Mouse (Mus musculus): ENCODE measurements around the gene Vmn1r4. TPM values are rescaled to one million over a fixed set of nuclear protein-coding genes. Genes with fewer than 3 reads are reported as not detected.
A peak's percentile ranks its signal among the peaks of the same experiment; 100 is the strongest.

The Vmn1r4 gene
- polyA plus RNA-seq (2015; fragmentation: Nextera tagmentation; extraction: Ambion mirVana) = 0.07 and 0.14 TPM in 2 replicates

DNA sequence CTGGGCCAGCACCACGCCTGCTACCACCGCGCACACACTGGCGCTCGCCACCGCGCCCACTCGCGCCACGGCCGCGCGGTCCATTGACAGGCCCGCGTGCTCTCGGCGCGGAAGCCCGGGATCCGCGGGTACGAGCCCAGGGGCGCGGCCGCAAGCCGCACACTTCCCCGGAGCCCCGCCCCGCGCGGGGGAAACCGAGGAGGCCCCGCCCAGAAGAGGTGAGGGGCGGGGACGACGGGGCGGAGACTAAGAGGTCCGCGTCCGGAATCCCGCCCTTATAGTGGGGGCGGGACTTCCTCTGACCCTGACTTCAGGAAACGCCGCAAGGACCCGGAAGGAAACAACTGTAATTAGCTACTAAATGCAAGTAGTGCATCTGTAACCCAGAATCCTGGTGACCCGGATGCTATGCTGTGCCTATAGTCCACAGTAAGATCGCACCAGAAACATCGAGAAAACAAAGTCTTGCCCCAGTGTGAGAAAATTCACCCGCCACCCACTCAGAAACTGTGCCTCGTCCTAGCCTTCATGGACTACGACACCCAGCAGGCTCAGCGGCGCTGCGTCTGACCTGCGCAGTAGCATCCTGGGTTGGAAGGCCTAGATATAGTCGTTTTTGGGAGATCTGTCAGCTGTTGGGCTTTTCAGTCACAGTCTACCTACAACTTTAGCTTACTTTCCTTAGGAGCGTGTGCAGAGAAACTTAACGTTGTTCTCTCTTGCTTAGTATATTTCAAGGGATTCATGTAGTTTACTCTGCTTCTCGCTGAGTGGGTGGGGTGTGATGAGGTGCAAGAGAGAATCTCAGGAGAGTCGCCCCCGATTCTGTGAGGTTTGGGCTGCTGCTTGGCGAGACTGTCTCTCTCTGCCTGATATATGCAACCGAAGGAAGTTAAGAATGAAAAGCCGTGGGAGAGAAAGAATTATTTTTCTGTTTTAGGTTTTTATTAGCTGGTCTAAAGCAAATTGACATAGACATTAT lies at the start of gene Vmn1r4, which contains the start of gene Nt5c3:
TSS of gene Vmn1r4 (plus strand) at position 290 of the 982 bp plus-strand sequence.
TSS of gene Nt5c3 (minus strand) at position 207 of the 982 bp plus-strand sequence.
- Histone ChIP-seq H3K4me3 (ENCODE audit: low read depth, low read length) (peak within 1 kb of the TSS; percentile 58), H3K4me1 (replicated peaks; ENCODE audit: control insufficient read depth, insufficient read depth, low read length) (peaks cover 1% of the 10 kb centered on the region; the same call in 1 of the 2 replicates), H3K9ac (ENCODE audit: low read depth, low read length) (peak within 1 kb of the TSS; percentile 49), H3K9me3 (ENCODE audit: control insufficient read depth) (no peaks in the 10 kb centered on the region), H3K27me3 (replicated peaks; ENCODE audit: control insufficient read depth, insufficient read depth, low read length) (no peaks in the 10 kb centered on the region), H3K27ac (ENCODE audit: low read depth, low read length) (peak within 1 kb of the TSS; percentile 70), H3K4me2 (replicated peaks; ENCODE audit: low read depth) (peak within 1 kb of the TSS; percentile 68), H3K36me3 (ENCODE audit: control insufficient read depth, insufficient read depth) (no peaks in the 10 kb centered on the region)
- TF ChIP-seq CTCF (IDR thresholded peaks at IDR 0.05; ENCODE audit: low read depth) = no peak
- WGBS = 2% methylated on average over 64 of the region's 64 CpGs
- ATAC-seq = peak; percentile 98

DNA sequence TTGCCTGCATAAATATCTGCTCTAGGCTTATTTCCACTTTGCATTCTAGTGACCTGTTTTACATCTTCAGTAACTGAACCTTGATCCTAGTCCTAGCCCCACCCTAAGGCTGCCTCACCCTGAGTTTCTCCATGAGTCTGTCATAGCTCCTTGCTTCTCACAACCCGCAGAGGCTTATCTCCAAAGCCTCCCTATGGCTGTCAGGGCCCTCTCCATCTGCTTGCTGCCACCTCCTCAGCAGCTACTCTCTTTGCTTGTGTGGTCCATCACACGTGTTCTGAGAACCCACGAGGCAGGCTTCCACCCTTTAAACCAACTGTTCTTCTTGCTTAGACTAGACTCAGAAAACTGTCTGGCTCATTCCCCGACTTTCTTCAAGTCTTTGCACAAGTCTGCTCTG lies 46.9 kb upstream of the Vmn1r4 start:
- ATAC-seq = peak; percentile 89
- H3K9ac ChIP-seq (ENCODE audit: low read depth, low read length) = no peak overlapping the region
- H3K9me3 ChIP-seq (ENCODE audit: control insufficient read depth) = no peaks in the 10 kb centered on the region
- H3K4me1 ChIP-seq (replicated peaks; ENCODE audit: control insufficient read depth, insufficient read depth, low read length) = no peaks in the 10 kb centered on the region; the same call in 1 of the 2 replicates
- WGBS = 62% methylated on average over 4 of the region's 4 CpGs
- H3K27me3 ChIP-seq (replicated peaks; ENCODE audit: control insufficient read depth, insufficient read depth, low read length) = no peaks in the 10 kb centered on the region
- no peak for TF ChIP-seq CTCF (IDR thresholded peaks at IDR 0.05; ENCODE audit: low read depth)
- peak overlapping the region; percentile 42; the same call in 1 of the 2 replicates for H3K27ac ChIP-seq (ENCODE audit: low read depth, low read length)
- H3K36me3 ChIP-seq (ENCODE audit: control insufficient read depth, insufficient read depth) = peaks cover 5% of the 10 kb centered on the region; the same call in 1 of the 2 replicates
- no peak overlapping the region for H3K4me3 ChIP-seq (ENCODE audit: low read depth, low read length)
- no peak overlapping the region for H3K4me2 ChIP-seq (replicated peaks; ENCODE audit: low read depth)

DNA sequence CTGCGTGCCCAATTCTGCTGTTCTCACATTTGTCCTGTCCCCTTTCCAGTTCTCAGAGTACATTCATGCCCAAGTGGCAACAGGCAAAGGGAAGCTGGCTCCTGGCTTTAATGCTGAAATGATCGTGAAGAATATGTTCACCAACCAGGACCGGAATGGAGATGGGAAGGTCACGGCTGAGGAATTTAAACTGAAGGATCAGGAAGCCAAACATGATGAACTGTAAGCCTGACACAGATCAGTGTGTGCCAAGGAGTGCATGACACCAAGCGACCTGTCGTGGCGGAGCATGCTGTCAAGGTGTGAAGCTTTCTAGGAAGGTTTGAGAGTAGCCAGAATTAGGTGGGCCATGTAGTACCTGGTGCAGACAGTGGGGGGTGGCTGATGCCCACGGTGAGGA lies 45.8 kb upstream of the Vmn1r4 start:
- H3K4me3 ChIP-seq (ENCODE audit: low read depth, low read length) = no peak overlapping the region
- ATAC-seq = no peak
- H3K4me2 ChIP-seq (replicated peaks; ENCODE audit: low read depth) = no peak overlapping the region
- no peaks in the 10 kb centered on the region; the same call in 1 of the 2 replicates for H3K4me1 ChIP-seq (replicated peaks; ENCODE audit: control insufficient read depth, insufficient read depth, low read length)
- H3K36me3 ChIP-seq (ENCODE audit: control insufficient read depth, insufficient read depth) = peaks cover 8% of the 10 kb centered on the region; the same call in 1 of the 2 replicates
- no peaks in the 10 kb centered on the region for H3K27me3 ChIP-seq (replicated peaks; ENCODE audit: control insufficient read depth, insufficient read depth, low read length)
- H3K9me3 ChIP-seq (ENCODE audit: control insufficient read depth) = no peaks in the 10 kb centered on the region
- no peak overlapping the region for H3K9ac ChIP-seq (ENCODE audit: low read depth, low read length)
- H3K27ac ChIP-seq (ENCODE audit: low read depth, low read length) = no peak overlapping the region
- WGBS = 93% methylated on average over 8 of the region's 8 CpGs
- TF ChIP-seq CTCF (IDR thresholded peaks at IDR 0.05; ENCODE audit: low read depth) = peak; percentile 25; the same call in 1 of the 2 replicates

DNA sequence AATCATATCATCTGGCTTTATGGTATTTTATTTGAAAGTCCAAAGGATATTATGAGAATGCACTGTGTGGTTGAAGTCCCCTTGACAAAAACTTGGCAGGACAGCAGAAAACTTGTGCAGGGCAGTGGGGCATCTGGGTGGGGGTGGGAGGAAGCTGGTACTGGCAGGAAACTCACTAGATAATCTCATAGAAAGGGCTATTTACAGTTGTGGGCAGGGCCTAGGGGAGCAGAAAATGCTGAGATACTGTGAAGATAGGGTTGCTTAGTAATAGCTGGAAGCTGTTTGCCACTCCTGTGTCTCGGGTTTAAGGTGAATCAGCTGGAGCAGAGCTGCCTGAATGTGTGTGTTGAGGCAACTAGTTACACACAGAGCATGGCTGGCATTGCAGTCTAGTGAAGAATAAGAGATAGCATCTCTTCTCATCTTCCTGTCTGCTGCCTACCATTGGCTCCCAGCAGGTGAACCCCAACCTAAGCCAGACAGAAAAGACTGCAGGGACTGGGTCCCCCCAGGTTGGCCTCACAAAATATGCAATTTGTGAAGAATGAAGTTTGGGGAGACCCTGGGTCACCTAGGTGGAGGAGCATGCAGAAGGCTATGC lies 44.4 kb upstream of the Vmn1r4 start:
- H3K4me3 ChIP-seq (ENCODE audit: low read depth, low read length) = no peak overlapping the region
- no peak overlapping the region for H3K27ac ChIP-seq (ENCODE audit: low read depth, low read length)
- H3K27me3 ChIP-seq (replicated peaks; ENCODE audit: control insufficient read depth, insufficient read depth, low read length) = no peaks in the 10 kb centered on the region
- no peak overlapping the region for H3K9ac ChIP-seq (ENCODE audit: low read depth, low read length)
- no peaks in the 10 kb centered on the region for H3K9me3 ChIP-seq (ENCODE audit: control insufficient read depth)
- WGBS = 35% methylated on average over 1 of the region's 1 CpGs
- peaks cover 21% of the 10 kb centered on the region for H3K36me3 ChIP-seq (ENCODE audit: control insufficient read depth, insufficient read depth)
- ATAC-seq = peak; percentile 73
- TF ChIP-seq CTCF (IDR thresholded peaks at IDR 0.05; ENCODE audit: low read depth) = no peak
- H3K4me2 ChIP-seq (replicated peaks; ENCODE audit: low read depth) = no peak overlapping the region
- H3K4me1 ChIP-seq (replicated peaks; ENCODE audit: control insufficient read depth, insufficient read depth, low read length) = no peaks in the 10 kb centered on the region; the same call in 1 of the 2 replicates

DNA sequence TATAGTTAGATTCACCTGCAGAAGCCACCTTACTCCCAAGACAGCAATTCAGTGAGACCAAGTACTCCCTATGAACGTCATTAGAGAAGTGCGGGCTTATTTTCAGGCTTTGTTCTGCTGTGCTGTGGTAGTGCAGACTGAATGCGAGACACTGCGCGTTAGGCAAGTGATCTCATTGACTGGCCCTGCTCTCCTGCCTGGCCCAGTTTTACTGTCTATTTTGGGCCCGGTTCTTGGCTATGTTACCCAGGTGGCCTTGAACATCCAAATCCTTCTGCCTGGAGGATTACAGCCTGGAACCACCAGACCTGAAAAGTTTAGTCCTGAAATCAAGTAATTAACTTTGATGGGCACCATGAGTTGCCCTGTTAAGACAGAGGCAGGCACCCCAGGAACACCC lies 35.3 kb upstream of the Vmn1r4 start:
- Histone ChIP-seq H3K4me1 (replicated peaks; ENCODE audit: control insufficient read depth, insufficient read depth, low read length) (no peaks in the 10 kb centered on the region), H3K9me3 (ENCODE audit: control insufficient read depth) (no peaks in the 10 kb centered on the region), H3K36me3 (ENCODE audit: control insufficient read depth, insufficient read depth) (peaks cover 59% of the 10 kb centered on the region), H3K27ac (ENCODE audit: low read depth, low read length) (no peak overlapping the region), H3K27me3 (replicated peaks; ENCODE audit: control insufficient read depth, insufficient read depth, low read length) (no peaks in the 10 kb centered on the region), H3K4me3 (ENCODE audit: low read depth, low read length) (no peak overlapping the region), H3K4me2 (replicated peaks; ENCODE audit: low read depth) (no peak overlapping the region), H3K9ac (ENCODE audit: low read depth, low read length) (no peak overlapping the region)
- no peak for ATAC-seq
- no peak for TF ChIP-seq CTCF (IDR thresholded peaks at IDR 0.05; ENCODE audit: low read depth)
- 91% methylated on average over 6 of the region's 6 CpGs for WGBS

DNA sequence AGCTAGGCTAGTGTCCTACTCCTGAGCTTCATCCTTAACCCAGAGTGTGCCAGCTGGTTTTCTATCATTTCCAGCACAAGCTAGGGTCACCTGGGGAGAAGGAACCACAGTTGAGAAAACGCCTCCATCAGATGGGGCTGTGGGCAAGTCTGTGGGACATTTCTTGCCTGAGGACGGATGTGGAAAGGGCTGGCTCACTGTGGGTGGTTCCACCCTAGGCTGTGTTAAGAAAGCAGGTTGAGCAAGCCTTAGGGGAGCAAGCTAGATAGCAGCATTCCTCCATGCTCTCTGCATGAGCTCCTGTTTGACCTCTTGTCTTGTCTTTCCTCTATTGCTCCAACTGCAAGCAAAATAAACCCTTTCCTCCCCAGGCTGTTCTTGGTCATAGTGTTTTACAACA lies 33.1 kb upstream of the Vmn1r4 start:
- no peak overlapping the region for H3K4me3 ChIP-seq (ENCODE audit: low read depth, low read length)
- H3K27me3 ChIP-seq (replicated peaks; ENCODE audit: control insufficient read depth, insufficient read depth, low read length) = no peaks in the 10 kb centered on the region
- no peak overlapping the region for H3K27ac ChIP-seq (ENCODE audit: low read depth, low read length)
- no peak for TF ChIP-seq CTCF (IDR thresholded peaks at IDR 0.05; ENCODE audit: low read depth)
- peaks cover 45% of the 10 kb centered on the region for H3K36me3 ChIP-seq (ENCODE audit: control insufficient read depth, insufficient read depth)
- no peaks in the 10 kb centered on the region for H3K9me3 ChIP-seq (ENCODE audit: control insufficient read depth)
- H3K9ac ChIP-seq (ENCODE audit: low read depth, low read length) = no peak overlapping the region
- no peaks in the 10 kb centered on the region for H3K4me1 ChIP-seq (replicated peaks; ENCODE audit: control insufficient read depth, insufficient read depth, low read length)
- H3K4me2 ChIP-seq (replicated peaks; ENCODE audit: low read depth) = no peak overlapping the region
- ATAC-seq = no peak
- 92% methylated on average over 2 of the region's 2 CpGs for WGBS

All from intestine, postnatal 0 days (tissue).